Mouse (Mus musculus) mesoderm, embryonic 11.5 days (tissue): ENCODE results near the gene Tsen54.

ENCODE experiments used
- DNase-seq: peaks from one replicate; pipeline ENCODE4 v3.0.0-alpha.2; 2012; ENCODE audit warnings: low read depth, low spot score

Gene Tsen54

DNA sequence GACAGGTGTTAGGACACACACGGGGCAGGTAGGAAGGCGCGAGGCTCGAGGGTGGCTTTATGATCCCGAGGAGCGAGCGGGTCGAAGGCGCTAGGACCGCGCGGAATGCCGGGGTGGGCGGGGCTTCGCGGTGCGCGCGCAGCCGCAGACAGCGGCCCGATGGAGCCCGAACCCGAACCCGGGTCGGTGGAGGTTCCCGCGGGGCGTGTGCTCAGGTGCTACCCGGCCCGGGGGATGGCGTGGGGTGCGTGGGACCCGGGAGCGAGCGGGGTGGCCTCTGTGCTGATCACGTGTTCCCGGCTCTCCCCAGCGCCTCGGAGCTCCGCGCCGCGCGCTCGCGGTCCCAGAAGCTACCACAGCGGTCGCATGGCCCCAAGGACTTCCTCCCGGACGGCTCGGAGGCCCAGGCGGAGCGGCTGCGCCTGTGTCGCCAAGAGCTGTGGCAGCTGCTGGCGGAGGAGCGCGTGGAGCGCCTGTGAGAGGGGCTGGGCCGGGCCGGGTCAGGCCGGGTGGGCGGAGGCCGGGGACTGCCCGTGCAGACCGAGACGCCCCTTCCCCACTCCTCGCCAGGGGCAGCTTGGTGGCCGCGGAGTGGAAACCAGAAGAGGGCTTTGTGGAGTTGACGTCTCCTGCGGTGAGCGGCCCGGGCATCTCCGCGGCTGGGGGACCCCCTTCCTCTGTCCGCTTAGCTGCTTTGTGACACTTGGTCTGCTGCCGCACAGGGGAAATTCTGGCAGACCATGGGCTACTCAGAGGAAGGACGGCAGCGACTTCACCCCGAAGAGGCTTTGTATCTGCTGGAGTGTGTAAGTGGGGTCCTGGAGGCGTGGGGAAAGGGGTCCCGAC lies at the start of gene Tsen54:
Gene Tsen54 (plus strand): TSS at position 120 of the 846 bp plus-strand sequence.
- DNase-seq = peak; percentile 83

DNA sequence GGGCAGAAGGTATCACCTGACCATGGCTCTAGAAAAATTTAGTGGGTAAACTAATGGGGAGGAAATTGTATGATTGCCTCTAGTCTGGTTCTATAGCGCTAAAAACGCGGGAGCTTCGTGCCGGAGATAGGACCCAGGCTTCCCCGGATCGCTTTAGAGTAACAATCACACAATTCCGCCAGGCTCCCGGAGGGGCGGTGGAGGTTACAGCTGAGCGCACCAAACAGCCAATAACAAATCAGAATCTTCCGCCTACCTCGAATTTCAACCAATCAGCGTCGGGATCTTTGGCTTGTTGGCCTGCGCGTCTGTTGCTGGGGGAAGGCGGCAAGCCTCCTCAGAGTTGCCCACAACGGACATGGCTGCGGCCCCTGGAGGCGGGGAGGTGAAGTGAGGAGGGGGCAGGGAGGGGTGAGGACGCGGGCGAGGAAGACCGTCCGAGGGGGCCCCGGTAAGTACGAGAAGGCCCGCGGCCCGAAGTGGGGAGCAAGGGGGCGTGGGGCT lies 49.4 kb upstream of the Tsen54 start, which contains the start of gene Tmem94:
Gene Tmem94 (plus strand): TSS at position 331 of the 504 bp plus-strand sequence.
- peak; percentile 99 for DNase-seq

DNA sequence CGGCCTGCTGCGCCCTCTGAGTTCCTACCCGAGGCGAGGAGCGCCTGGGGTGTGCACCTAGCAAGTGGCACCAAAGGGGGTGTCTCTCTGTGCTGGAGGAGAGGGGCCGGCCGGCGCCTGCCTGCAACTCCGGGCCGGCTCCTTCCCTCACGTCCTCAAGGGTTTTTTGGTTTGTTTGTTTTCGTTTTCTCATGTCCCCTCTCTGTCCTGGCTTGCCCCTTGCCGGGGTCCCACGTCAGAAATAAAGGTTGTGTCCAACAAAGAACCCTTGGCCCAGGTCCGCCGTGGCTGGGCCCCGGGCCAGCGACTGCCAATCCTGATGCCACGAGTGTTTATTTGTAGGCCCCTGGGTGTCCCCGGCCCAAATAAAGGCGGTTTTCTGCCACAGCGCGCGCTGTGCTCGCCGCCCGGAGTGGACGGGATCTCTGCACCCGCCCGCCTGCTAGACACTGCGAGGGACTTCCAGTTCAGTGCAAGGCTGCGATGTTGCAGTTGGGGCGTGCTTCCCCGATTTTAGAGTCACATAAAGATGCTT lies 48.9 kb upstream of the Tsen54 start:
- DNase-seq = no peak

DNA sequence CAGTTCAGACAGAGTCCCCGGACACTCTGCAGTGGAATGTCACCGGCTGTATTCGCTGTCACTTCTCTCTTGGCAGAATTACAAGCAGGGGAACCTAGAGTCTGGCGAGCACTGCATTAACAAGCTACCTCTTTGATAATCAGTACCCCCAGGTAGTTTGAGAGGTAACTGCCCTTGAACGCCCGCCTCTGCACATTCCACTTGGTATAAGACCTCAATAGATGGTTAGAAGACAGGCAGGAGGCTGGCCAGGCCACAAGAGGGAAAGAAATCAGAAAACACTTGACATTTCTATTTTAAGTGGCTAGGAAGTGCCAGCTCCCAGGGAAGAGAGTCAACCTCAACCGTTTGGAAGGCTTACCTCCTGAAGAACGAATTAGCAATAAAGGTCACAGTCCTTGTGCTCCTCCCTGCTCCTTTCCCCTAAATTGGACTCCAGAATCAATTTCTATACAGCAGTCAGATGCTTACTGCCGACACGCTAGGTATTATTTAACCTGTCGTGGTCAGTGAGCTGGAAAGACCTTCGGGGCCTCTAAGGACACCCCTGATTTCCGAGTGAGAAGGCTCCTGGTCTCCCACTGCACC lies 48.1 kb upstream of the Tsen54 start:
- no peak for DNase-seq

DNA sequence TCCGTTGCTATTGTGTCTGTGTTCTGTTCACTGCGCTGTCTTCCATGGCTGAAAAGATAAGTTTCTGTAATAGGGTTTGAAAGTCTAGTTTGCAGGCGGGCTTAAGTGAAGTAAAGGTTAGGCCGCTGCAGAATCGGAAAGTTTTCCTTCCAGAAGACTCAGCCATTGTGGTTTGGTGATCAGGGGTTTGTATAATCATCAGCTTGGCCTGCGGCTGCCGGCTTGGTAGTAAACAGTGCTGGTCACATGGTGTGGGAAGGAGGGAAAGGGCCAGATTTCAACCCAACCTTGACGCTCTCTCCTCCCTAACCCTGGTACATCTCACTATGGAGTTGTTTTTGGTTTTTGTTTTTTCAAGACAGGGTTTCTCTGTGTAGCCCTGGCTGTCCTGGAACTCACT lies 47.5 kb upstream of the Tsen54 start:
- DNase-seq = no peak

DNA sequence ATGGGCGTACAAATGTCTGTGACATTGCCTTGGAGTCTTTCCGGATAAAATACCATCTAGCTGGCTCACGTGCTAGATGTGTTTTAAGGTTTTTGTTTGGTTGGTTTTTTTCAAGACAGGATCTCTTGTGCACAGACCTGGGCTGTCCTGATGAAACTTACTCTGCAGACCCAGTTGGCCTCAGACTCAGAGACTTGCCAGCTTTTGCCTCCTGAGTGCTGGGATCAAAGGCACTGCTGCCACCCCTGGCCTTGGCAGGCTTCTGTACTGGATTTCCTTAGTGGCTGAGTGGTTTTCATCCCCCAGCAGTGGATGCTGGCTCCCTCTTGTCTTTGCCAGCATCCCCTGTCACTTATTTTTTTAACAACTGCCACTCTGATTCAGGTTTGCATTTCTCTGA lies 45.6 kb upstream of the Tsen54 start:
- DNase-seq = no peak

DNA sequence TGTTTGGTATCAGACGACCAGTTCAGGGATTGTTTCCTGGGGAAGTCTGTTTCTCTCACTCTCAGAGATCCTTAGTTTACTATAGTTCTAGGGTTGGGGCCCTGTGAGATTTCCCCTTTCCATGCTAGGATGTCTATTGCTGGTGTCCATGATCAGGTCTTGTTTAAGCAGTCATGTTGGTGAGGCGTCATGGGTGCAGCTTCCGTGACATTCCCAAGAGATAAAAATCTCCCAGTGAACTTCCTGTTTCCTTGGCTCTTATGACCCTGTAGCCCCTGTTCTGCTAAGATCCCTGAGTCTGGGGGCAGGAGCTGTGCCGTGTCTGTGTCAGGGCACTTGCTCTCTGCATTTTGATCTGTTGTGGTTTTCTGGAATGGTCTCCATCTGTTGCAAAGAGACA lies 39.9 kb upstream of the Tsen54 start:
- no peak for DNase-seq

DNA sequence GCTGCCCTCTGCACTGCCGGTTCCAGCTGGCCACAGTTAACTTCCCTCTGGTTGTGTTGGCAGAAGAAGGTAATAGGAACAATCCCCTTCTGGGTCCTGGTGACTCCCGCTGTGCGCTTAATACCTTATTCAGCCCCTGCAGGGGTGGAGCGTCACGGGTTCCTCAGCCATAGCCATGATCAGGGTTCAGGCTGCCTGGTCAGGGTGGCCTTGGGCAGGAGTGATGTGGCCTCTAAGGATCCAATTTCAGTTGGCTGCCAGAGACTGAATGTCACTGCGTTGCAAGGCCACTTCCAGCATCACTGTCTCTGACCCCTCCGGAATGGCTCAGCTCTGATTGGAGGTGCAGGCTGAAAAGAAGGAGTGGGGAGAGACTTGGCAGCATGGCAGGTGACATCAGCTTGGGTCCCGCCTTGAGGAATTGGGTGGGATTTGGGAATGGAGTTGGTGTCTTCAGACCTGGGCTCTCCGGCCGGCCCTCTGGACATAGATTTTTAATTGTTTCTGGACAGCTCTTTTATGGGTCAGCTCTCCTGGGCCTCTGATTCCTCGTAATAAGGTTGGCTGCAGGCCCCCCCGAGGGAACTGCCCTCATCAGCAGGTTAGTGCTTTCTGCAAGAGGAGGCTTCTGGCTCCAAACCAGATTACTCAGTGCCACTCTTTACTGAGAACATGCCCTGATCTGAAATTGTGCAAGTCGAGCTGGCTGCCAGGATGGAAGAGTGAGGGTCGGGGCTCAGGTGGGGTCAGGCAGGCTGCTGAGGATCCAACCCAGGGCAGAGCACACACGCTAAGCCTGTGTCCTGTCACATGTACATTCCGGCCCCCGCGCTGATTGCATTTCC lies 38.5 kb upstream of the Tsen54 start:
- no peak for DNase-seq

DNA sequence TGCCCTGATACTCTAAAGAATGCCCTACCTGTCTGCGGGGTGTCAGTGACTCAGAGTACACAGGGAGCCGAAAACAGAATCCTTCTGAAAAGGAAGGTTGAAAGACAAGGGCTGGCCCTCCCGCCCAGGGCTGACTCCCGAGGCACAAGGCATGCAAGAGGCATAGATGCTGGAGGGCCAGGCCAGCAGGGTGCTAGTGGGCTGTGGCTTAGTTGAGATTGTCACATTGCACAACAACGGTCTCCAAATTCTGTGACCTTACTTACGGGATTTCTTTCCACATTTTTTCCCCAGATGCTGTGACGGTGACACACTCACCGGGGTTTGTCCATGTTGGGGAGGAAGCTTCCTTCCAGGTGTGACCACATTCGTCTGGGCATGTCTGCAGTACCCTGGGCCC lies 37.6 kb upstream of the Tsen54 start:
- DNase-seq = no peak

DNA sequence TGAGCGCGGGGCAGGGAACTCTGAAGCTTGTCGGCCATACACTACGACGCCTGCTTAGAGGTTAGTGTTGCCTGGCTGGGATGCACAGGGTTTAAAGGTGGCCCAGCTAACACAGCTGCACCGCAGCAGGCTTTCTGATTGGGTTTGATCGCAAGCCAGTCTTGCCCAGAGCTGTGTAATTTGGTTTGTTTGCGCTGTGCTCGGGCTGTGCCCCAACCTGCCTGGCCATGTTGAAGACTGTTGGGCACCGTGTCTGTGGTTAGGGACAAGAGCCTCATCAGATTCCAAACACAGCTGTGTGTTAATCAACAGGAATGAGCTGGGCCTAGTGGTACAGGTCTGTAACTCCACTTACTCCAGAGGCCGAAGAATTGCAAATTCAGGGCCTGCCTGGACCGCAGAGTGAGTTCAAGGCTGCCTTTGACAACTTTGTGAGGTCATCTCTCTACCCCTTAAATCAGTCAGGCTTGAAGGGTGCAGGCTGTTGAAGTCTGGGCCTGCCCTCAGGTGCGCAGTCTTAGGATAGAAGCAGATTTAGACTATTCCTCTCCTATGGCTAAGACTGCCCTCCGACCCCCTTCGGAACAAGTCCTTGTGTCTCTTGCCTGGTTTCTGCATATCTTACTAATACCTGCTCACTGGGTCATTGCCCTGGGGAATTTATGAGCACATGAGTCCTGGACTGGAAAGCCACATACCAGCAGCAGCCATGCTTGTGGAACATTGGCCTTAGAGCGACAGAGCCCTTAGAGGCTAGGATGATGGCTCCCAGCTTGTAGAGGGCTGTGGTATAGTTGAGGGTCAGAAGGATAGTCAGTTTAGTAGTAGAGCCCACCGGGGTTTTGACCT lies 36.8 kb upstream of the Tsen54 start:
- no peak for DNase-seq

DNA sequence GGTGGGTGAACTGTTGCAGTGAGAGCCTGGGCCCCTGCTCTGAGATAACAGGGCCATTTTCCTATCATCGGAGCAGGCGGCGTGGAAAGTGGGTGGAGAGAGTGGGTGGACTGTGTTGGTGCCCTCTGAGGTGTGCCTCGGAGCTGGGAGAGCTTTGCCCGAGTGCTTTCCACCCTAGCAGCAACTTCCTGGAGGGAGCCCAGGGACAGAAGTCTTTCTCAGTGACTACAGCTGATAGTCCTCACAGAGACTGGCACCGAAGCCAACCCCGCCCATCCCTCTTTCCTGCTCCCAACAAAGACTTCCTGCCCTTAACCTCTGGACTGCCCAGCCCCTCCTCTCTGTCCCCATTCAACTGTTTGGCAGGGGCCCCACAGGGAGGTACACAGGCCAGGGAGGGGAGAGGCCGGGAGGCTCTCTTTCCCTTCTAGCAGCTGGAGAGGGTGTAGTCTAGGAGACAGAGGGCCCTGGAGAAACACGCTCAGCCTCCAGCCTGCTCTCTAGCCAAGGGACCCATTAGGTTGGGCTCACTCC lies 35.4 kb upstream of the Tsen54 start:
- peak; percentile 79 for DNase-seq

DNA sequence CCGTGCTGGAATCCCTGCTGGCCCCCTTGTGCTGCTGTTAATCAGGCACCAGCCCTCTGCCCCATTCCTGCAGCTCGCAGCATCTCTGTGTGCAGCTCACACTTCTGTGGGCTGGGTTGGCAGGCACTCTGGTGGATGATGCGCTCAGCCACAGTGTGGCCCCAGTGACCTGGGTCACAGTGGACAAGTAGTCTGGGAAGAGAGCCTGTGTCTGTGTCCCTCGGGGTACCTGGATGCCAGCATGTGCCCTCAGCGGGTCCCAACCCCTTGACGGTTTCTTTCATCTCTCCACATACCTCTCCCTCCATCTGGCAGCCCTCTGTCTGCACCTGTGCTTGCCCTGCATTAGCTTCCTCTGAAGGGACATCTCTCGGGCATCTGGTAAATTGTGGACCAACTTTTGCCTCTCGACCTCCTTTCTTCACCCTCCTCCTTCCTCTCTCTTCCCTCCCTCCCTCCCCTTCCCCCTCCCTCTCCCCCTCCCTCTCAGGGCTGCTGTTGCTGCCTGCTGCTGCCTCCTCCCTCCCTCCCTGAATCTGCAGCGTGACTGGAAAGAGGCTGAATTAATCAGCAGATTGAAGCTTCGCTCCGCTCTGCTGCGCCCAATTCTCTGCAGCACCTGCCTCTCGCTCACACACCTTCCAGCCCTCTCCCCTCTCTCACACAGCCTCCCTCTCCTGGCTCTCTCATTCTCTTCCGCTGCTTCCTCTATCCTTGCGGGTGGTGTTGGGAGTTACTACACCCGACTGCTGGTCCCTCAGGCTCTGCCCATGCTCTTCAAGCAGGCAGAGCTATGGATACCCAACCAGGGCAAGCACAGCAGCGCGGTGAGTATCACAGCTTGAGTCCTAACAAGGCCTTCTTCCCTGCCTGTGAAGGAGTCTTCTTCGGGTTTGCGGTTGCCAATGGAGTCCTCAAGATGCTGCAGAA lies 34.1 kb upstream of the Tsen54 start:
- DNase-seq = peak; percentile 59

DNA sequence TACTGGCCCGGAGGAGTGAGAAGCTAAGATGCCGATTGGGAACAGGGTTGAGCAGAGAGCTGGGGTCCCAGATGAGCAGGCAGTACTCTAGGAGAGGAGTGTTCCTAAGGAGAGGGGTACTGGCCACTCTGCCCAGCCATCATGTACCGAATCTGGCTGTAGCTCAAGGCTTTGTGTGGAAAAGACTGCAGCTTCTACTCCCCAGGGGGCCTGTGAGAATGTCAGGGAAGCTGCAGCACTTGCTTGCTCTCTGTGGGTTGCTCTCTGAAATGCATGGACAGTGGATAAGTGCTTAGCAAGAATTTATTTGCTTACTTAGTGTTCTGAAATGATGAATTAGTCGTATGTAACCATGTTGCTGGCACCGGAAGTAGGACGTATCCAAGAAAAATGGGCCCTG lies 28.1 kb upstream of the Tsen54 start:
- no peak for DNase-seq

DNA sequence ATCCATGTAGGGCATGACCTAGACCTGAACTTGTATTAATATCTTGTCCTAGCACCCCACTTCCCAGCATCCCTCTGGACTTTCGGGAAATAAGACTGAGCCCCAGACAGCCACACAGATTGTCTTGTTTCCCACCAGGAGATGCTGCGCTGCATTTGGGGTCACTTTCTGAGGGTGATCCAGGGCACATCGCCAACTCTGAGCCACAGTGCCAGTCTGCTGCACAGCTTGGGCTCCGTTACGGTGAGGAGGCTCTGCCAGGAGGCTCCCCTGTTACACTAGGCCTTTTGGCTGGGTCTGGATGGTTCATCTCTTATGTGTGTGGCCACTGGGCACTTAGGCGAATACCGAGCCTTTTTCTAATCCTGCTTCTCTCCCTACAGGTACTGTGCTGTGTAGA lies 24.7 kb upstream of the Tsen54 start:
- no peak for DNase-seq

DNA sequence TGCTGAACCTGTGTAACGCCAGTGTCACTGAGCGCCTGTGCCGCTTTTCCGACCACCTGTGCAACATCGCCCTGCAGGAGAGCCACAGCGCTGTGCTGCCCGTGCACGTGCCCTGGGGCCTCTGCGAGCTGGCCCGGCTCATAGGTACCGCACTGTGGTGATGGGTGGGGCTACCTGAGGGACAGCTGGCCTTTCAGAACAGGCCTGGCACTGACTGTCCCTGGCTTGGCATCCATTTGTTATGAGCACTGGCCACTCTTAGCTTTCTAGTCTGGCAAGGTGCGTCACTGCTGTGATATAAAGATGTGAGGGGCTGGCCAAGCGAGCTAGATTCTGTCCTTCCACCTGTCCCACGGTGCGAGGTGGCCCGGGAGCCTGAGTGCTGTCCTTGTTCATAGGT lies 22.6 kb upstream of the Tsen54 start:
- DNase-seq = no peak

DNA sequence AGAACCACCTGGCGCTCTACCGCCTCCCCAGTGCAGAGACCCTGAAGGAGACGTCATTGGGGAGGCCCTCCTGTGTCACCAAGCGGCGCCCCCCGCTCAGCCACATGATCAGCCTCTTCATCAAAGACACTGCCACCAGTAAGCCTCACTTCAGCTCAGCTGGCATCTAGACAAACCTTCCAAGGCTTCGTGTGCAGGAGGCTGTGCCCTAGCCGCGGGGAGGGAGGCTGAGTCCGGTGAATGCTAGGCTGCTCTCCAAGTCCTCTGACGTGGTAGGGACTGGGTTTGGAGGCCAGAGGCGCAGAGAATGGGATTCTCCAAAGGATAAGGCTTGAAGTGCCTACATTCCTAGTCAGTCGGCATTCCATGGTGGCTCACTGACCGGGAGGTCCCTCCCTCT lies 22.2 kb upstream of the Tsen54 start:
- no peak for DNase-seq

DNA sequence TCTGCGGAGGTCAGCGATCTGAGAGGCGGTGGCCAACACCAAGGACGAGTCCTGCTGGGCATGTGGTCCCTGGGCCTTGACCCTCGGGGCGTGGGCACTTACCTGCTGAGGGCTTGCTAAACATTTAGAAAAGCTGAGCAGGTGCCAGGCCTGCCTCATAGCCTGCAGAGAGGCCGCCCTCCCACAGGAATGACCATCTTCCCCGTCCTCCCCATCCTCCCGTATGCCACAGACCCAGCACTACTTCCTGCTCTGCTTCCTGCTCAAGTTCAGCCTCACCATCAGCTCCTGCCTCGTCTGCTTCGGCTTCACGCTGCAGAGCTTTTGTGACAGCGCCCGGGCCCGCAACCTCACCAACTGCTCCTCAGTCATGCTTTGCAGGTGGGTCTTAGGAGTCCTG lies 17.6 kb upstream of the Tsen54 start:
- DNase-seq = no peak

DNA sequence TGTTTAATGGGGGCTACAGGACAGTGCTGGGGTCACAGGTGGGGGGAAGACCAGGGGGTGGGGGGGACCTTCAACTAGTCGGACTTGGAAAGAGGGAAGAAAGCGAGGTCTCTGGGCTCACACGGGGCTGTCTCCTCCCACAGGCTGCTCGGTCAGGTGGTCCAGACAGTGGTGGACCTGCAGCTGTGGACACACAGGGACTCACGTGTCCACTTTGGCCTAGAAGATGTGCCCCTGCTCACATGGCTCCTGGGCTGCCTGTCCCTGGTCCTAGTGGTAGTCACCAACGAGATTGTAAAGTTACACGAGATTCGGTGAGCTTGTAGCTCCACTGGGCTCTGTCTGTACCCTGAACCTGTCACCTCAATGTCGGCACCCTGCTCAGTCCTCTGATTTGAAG lies 16.9 kb upstream of the Tsen54 start:
- DNase-seq = no peak

DNA sequence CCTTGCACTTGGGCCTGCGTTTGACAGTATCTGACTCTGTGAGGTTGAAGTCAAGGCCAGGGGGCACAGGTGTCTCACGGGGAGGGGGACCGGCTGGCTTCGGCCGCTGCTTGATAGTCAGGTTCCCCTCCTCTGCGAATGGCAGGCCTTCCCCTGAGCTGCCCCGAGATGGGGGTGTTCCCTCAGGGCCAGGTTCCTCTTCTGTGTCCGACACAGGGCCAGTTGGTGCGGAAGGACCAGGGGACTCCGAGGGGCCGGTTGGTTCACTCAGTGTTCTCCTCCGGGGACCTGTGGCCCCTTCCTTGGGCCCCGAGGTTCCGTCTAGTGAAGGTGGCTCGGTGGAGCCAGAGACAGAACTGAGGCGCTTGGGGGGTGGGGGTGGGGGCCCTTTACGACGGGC lies 13.5 kb upstream of the Tsen54 start:
- DNase-seq = no peak
